Mouse (Mus musculus) layer of hippocampus, adult 9-10 months (tissue): ENCODE data around the gene Rnase1.
"Not testable (repeated sequence)": the region's sequence is repeated elsewhere in the genome, so short reads cannot be mapped to it uniquely, and the experiment has no call there.

ENCODE experiments used
- DNase-seq: peaks from one replicate; pipeline ENCODE4 v3.0.0; 2022; ENCODE audit warnings: low spot score

Rnase1 gene

DNA sequence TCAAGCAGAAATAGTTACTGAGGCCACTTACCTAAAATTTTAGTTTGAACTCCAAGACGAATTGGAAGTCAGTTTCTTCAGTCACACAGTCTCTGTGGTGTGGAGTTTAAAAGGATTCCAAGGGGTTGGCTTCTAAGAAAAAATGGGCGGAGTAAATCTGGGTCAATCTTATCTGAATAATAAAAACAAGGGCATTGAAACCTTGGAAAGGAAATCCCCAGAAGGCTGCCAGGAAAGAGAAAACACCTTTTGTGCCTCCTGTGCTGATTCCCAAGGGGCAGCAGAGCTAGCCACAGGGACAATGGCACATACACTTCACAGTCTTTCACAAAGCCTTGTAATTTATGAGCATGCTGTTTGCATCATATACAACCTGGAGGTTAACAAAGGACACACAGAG, at the start of gene Rnase1:
Gene Rnase1 (minus strand): TSS at position 101 of the 400 bp plus-strand sequence.
- DNase-seq: no peak

DNA sequence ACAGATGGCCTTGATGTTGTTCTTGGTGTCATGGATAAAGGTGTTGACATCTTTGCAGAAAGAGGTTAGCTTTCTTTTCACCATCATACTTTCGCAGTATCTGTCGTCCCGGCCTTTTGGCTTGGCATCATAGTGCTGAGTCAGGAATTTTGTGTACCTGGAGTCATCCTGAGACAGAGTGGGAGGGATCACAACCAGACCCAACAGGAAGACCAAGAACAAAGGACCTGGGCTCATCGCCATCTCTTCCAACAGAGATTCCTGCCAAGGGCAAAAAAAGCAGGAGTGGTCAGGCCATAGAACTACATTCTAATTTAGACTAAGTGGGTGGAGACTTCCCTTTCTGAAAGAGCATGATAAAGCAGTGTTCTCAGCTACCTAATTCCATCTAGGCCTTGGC, 49.1 kb upstream of the Rnase1 start:
- DNase-seq: no peak

DNA sequence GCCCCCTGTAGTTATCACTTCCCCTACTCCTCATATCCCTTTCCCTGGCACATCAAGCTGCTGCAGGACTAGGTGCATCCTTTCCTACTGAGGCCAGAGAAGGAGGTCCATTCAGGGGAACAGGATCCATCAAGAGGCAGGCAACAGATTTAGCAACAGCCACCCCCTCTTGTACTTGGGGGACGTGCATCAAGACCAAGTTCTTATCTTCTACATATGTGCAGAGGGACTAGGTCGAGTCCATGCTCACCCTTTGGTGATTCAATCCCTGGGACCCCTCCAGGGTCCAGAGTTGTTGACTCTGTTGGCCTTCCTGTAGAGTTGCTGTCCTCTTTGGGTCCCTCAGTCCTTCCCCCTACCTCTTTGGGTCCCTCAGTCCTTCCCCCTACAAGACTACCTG, 34.5 kb upstream of the Rnase1 start:
- DNase-seq: not testable (repeated sequence)

DNA sequence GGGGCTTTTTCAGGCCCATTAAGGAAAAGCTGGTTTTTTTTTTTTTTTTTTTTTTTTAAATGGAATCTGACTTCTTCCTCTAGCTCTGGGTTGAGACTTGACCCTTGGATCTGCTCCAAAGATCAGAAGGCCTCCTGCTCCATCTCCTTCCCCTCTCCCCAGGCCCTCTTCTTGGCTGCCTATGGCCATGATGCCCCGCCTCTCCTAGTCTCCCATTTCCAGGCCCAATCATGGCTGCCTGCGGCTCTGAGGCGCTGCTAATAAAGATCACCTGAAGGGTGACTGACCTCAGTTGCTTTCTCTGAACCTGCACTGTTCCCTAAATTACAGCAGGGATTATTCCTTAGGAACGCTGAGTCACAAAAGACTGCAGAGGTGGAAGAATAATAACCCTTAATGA, 27.3 kb upstream of the Rnase1 start:
- no peak for DNase-seq

DNA sequence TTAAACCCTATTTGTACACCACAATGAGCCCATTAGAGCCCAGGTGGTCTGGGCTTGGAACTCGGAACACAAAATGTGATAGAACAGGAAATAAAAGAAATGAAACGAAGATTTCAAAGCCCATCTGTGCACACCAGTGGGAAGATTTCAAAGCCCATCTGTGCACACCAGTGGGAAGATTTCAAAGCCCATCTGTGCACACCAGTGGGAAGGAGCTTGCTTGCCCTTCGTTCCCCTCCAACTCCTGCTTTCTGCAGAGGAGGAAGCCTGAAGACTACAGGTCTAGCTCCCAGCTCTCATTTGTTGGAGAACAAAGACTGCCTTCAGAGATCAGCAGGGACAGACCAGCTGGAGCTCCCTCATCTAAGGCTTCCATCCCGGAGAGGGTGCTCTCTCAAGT, 26.4 kb upstream of the Rnase1 start:
- peak; percentile 15 for DNase-seq

DNA sequence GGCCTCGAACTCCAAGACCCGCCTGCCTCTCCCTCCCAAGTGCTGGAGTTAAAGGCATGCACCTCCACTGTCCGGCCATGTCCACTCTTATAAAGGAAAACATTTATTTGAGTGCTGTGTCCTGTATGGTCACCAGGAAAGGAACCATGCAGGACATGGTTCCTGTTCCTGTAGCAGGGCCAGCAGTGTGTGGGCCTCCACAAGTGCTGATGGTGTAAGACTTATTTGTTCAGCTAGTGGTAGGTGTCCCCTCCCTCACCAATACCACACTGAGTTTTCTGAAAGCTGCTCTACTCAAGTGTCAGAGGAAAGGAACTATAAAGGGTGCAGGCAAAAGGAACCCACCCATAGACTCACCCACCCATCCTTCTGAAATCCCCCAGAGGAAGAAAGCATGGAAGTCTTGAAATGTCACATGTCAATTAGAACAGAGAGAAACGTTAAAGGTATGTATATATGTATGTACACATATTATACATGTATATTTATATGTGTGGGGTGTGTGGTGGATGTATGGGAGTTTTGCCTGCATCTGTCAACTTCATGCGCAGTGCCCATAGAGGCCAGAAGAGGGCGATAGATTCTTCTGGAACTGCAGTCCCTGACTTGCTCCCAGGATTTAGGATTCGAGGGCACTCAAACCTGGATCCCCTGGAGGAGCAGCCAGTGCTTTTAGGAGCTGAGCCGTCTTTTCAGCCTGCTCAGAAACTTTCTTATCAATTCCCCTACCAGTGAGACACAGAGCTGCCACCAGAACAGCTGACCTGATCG, 25.7 kb upstream of the Rnase1 start:
- DNase-seq: peak; percentile 8

DNA sequence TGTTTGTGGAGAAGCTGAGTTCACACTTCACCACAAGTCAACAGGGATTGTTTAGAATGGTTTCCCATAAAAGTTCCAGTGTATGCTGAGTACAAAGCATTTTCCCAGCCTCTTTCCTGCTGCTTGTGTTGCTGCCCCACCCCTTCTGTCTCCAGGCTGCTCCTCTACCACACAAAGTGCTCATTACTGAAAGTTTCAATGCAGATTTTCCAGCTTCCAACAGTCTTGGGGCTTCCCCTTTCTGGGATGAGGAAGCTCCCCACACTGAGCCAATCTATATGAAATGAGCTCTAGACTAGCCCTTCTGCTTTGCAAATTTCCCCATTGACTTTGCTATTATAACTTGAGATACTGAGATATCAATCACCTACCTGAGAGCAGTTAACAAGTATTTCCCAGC, 19.5 kb upstream of the Rnase1 start:
- DNase-seq: no peak

DNA sequence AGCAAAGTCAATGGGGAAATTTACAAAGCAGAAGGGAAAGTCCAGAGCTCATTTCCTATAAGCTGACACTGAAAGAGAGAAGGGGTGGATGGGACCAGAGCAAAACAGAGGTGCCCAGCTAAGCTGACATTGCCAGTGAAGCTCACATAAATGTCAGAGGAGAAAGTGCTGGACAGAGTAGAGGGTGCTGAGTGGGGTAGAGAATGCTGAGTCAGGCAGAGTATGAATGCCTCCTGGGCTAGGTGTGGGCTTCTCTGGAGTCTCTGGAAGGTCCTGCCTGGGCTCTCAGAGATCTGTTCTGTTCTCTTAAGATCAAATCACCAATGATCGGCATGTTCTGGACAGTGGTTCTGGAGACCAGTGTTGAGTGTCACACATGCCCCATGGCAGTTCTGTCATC, 18.9 kb upstream of the Rnase1 start:
- no peak for DNase-seq

DNA sequence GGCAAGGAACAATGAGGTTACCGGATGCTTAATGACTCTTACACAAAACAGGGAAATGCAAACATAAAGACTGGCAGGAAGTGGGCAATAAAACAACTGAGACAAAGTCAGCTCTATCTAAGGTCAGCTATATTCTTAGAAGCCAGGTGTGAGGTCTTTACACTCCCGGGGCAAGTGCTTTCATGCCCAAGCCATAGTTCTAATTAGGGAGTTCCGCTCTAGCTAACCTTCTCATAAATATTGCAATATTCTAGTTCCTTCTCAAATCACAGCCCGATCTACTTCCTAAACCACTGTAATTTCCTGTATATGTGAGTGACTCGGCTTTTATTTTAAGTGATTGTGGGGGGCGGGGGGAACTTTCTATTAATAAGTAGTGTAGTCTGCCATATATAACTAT, 16.7 kb upstream of the Rnase1 start:
- not testable (repeated sequence) for DNase-seq

DNA sequence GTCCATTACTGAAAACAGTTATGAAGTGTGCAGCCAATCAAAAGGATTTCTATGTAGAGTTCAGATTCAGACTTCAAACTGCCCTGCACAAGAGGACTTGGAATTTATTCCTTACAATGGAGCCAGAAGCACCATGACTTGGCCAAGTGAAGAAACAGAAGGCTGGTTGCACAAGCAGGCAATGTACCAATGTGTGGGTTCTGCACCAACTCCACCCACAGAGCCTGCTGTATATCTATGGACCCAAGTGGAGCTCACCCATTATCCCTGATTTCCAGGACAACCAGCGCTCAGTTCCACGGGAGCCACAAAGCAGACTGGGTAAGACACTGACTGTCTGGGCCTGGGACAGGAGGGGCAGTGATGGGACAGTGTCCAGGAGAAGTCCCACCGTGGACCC, 15.4 kb upstream of the Rnase1 start, which contains the start of gene Rnase2b:
Gene Rnase2b (plus strand): TSS at position 285 of the 400 bp plus-strand sequence.
- DNase-seq: peak; percentile 31

DNA sequence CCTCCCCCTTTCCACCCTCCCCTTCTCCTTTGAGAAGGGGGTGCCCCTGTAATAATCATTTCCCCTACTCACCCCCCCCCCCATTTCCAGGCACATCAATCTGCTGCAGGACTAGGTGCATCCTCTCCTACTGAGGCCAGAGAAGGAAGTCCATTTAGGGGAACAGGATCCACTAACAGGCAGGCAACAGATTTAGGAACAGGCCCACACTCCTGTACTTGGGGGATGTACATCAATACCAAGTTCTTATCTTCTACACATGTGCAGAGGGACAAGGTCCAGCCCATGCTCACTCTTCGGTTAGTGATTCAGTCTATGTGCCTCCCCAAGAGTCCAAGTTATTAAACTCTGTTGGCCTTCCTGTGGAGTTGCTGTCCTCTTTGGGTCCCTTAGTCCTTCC, 10.5 kb upstream of the Rnase1 start:
- DNase-seq: no peak

DNA sequence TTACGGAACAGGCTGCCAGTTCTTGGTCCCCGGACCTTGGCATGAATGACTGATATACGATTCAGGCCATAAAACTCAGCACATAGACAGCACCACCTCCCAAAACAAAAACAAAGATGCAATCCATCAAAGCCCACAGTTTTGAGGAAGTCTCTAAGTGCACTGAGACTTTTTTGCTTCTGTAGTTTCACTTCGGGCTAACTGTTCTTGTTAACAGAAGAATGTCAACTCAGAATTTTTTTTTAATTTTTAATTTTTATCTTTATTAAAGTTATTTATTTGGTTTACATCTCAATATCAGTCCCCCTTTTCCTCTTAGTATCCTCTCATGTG, 10.1 kb upstream of the Rnase1 start:
- DNase-seq: no peak

DNA sequence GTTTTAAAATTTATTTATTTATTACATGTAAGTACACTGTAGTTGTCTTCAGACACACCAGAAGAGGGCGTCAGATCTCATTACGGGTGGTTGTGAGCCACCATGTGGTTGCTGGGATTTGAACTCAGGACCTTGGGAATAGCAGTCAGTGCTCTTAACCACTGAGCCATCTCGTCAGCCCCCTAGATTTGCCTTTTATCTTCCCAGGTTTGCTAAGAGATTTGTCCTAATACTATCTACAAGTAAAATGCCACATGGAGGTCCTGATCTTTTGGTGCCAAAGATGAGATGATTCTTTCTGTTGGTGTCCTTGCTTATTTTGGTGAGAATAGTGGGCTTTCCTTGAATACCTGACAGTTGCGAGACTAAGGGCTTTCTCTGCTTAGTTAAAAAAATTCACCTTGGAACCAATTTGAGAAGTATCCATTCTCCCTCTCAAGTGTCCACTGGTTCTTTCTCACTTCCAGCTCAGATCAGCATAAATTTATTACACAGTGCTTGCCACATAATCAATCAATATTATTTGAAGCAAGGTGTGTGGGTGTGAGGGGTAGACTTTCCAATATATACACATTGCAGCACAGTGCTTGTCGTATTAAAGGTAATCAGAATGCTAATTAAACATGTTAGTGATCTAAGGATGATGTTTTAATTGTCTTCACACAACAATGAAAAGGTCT, 9.6 kb upstream of the Rnase1 start:
- DNase-seq: no peak

DNA sequence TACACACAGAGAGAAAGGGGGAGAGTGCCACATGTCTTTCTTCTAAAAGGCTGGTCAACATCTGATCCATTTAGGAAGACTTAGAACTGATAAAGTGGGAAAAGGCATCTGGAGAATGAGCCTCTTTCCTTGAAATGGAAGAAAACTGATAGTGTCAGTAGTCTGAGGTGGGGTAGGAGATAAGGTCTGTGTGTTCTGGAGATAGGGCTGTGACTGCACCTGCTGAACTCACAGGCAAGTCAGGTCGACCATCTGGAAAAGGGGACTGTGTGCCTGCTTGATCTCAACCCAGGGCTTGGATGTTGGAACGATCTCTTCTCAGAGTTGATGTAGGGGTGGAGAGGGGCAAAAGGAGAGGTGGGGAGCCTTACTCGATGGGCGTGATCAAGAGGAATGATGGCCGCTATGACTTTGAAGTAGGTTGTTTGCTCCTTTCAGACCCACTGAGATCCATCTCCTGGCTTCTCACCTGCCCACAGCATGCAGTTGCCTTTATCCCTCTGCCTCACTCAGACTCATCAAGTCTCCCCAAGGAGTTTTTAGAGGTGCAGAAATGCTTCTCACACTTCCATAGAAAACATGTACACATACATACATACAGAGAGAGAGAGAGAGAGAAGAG, 5.8 kb upstream of the Rnase1 start:
- no peak for DNase-seq

DNA sequence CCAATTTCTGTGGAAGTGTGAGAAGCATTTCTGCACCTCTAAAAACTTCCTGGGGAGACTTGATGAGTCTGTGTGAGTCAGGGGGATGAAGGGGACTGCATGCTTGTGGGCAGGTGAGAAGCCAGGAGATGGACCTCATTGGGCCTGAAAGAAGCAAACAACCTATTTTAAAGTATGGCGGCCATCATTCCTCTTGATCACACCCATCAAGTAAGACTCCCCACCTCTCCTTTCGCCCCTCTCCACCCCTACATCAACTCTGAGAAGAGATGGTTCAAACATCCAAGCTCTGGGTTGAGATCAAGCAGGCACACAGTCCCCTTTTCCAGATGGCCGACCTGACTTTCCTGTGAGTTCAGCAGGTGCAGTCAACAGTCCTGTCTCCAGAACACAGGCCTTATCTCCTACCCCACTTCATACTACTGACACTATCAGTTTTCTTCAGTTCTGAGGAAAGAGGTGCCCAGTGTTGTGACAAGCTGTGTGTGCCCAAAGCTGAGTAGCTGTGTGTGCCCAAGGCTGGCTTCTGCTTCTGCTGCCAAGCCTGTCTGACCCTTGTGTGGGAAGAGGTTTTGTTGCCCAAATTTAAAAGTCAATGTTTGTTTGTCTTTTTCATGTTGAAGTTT, 3.7 kb upstream of the Rnase1 start:
- no peak for DNase-seq

DNA sequence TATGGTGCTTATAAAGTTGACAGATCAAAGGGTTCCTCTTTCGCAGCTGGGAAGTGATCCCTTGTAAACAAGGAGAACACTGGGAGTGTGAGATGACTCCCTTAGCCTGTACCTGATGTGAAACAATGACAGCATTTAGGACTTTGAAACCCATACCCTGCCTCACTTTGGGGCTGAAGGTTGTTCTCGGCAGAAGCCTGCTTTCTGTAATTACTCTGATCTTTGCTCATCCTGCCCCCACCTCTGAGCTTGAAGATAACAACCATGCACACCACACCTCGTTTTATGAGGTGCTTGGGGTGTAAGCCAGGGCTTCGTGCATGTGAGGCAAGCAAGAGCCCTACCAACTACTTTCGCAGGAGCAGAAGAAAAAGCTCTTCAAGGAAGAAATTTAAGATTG, 2.6 kb upstream of the Rnase1 start:
- no peak for DNase-seq

DNA sequence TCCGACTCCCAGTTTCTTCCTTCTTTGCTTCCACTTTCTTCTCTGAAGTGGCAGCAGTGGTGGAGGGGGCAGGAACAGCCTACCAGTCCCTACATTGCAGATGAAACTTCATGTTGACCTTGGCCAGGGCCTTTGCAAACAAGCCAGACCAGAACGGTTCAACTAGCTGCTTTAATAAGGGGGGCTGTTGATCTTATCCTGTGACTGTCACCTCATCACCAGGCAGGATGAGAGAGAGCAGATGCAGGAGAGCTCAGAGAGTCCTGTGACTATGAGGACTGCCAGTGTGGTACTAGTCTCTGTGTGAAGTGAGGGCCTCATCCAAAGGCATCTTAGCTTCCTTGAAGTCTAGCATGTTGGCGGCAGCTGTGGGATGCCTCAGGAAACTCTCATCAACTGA, 1.4 kb upstream of the Rnase1 start:
- DNase-seq: no peak

DNA sequence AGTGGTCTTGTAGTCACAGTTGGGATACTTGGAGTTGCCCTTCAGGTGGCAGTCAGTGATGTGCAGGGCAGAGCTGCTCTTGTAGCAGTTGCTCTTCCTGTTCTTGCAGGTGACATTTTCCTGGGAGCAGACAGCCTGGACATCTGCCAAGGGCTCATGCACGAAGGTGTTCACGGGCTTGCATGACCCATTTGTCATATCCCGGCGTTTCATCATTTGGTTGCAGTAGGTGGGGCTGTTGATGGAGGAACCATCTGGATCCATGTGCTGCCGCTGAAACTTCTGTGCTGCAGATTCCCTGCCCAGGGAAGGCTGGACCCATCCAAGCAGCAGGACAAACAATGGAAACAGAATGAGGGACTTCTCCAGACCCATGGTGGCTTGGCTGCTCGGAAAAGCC, 1.1 kb downstream of the Rnase1 start:
- no peak for DNase-seq

DNA sequence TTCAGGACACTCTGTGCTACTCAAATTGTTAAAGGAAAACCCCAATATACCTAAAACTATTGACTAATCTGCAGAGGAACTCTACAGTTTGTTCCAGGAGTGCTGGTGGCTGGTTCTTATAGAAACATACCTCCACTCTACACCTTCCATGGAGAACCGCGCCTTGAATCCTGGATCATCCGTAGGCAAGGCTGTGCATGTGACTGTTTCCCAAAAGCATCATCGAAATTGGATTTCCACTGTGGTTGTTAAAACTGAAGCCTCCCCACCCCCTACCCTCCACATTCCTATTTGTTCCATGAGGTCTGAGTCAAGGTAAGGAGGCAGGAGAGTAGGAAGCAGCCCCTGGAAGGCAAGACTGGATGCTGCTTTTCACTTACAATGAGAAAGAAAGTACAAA, 2.1 kb downstream of the Rnase1 start:
- DNase-seq: no peak

DNA sequence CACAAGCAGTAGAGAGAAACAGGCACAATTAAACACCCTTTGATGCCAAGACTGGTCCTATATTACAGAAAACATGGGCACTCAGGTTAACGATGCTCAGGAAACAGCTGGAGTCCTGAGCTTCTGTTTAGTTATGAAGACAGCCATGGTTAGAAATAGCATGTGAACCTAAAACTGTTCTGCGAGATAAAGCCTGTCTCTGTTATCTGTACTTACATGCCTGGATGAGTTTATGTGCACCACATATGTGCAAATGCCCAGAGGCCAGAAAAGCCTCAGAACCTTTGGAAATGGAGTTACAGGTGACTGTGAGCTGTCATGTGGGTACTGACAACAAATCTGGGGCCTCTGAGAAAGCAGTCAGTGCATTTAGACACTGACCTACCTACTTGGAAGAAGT, 2.6 kb downstream of the Rnase1 start:
- DNase-seq: no peak

DNA sequence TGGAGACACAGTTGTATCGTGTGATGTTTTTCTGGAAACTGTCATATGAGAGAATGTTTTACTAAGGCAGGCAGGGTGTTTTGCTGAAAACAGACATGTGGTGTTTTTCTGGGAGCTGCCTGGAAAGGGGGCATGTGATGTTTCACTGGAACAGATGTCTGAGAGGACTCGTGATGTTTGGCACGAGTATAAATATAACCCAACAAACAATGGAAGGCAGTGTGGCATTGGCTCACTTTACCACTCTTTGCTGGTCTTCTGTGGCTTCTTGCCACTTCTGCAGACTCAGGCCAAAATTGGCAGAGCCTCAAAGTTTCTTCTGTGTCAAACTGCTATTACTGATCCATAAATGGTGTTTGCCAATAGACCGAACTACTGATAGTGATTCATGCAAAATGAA, 3.3 kb downstream of the Rnase1 start:
- peak; percentile 36 for DNase-seq

DNA sequence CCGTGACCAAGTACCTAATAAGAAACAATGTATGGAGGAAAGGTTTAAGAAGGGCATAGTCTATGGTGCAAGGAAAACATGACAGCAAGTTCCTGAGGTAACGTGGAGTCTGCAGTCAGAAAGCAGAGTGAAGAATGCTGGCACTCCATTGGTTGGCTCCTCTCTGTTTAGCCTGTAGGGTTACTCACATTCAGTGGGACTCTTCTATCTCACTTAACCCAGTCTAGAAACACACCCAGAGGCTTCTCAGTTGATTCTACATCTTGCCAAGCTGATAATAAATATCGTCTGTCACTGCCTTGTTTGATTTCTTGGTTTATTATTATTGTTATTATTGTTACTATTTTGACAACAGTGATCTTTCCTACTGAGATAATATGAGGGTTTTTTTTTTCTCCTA, 4.0 kb downstream of the Rnase1 start:
- DNase-seq: no peak

DNA sequence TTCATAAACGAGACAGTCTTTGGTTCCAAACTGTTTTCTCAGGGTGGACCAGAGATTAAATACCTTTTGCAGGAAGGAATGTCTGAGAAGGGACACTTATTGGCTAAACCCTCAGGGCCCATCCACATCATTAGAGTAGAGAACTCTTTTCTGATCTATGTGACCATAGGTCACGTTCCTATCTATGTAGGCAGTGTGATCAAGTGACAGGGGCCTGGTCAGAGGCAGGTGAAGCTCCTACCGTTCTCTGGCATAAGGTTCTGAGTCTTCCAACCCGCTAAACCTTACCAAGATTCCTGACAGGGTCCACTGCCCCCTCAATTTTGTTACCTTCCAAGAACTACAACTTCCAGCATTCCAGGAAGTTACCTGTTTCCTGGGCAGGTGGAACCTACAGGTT, 4.5 kb downstream of the Rnase1 start:
- no peak for DNase-seq
